19 mouse cellular contexts compared by ENCODE assay signal in genomic region chr14:24843626-24844025, GRCm38 (mm10).
DNase-seq lines count a peak whose midpoint lies in the region; ATAC-seq lines count a peak whose summit lies in the region.
"Had no signal": no experiment of that assay in that cellular context is flagged by ENCODE, and none has a peak within 500 bp of the region (broad histone marks: within the 10 kb centered on the region; RNA-seq: fewer than 3 reads in every experiment).

No protein-coding gene starts in this region.

- DNase-seq in hindbrain, embryonic 14.5 days (ENCODE audit: low spot score): no peak
- DNase-seq in midbrain, embryonic 11.5 days (ENCODE audit: low spot score, missing footprints): no peak
- DNase-seq in ovary, postnatal 36 days (ENCODE audit: low spot score): no peak
- DNase-seq: adrenal gland, adult 2 months; adrenal gland, postnatal 25 days; cerebellum, adult 18-20 months; cerebellum, adult 9-11 months; cerebellum, postnatal 36 days; gastrocnemius, postnatal 10 days had no signal

- H3K4me1 ChIP-seq in hindbrain, embryonic 14.5 days (replicated peaks; ENCODE audit: control insufficient read depth, insufficient read depth, low read length): peaks cover 31% of the 10 kb centered on the region
- peaks cover 23% of the 10 kb centered on the region for H3K4me1 ChIP-seq in hindbrain, embryonic 16.5 days (ENCODE audit: control insufficient read depth, insufficient read depth, low read depth, low read length)
- peaks cover 28% of the 10 kb centered on the region for H3K4me1 ChIP-seq in midbrain, embryonic 15.5 days
- peaks cover 23% of the 10 kb centered on the region for H3K4me1 ChIP-seq in midbrain, embryonic 11.5 days (ENCODE audit: control insufficient read depth, insufficient read depth, low read length)
- H3K4me1 ChIP-seq in midbrain, embryonic 16.5 days (ENCODE audit: control insufficient read depth, insufficient read depth, low read length): peaks cover 27% of the 10 kb centered on the region
- H3K4me1 ChIP-seq: heart, embryonic 12.5 days had no signal

- whole genome bisulfite sequencing in hindbrain, embryonic 14.5 days: 78% methylated on average over 4 of the region's 4 CpGs
- 86% methylated on average over 4 of the region's 4 CpGs for WGBS in hindbrain, embryonic 16.5 days
- 75% methylated on average over 4 of the region's 4 CpGs for WGBS in midbrain, embryonic 15.5 days
- 90% methylated on average over 4 of the region's 4 CpGs for WGBS in midbrain, embryonic 11.5 days
- WGBS in midbrain, embryonic 16.5 days: 90% methylated on average over 4 of the region's 4 CpGs

- no peak overlapping the region for H3K4me3 ChIP-seq in hindbrain, embryonic 14.5 days (replicated peaks; ENCODE audit: low read length)
- no peak overlapping the region for H3K4me3 ChIP-seq in hindbrain, embryonic 16.5 days (ENCODE audit: low read length)
- no peak overlapping the region for H3K4me3 ChIP-seq in midbrain, embryonic 15.5 days
- H3K4me3 ChIP-seq in midbrain, embryonic 11.5 days (ENCODE audit: low read depth, low read length): no peak overlapping the region
- no peak overlapping the region for H3K4me3 ChIP-seq in midbrain, embryonic 16.5 days (ENCODE audit: low read depth, low read length)
- H3K4me3 ChIP-seq: embryonic facial prominence, embryonic 13.5 days; forebrain, embryonic 12.5 days; heart, embryonic 12.5 days had no signal

- H3K27me3 ChIP-seq in hindbrain, embryonic 14.5 days (ENCODE audit: control insufficient read depth, insufficient read depth, low read length): no peaks in the 10 kb centered on the region
- no peaks in the 10 kb centered on the region for H3K27me3 ChIP-seq in hindbrain, embryonic 16.5 days (replicated peaks; ENCODE audit: control insufficient read depth, insufficient read depth, low read length)
- H3K27me3 ChIP-seq in midbrain, embryonic 15.5 days (replicated peaks): no peaks in the 10 kb centered on the region
- H3K27me3 ChIP-seq in midbrain, embryonic 11.5 days (ENCODE audit: control insufficient read depth, insufficient read depth, low read length): no peaks in the 10 kb centered on the region
- H3K27me3 ChIP-seq in midbrain, embryonic 16.5 days (ENCODE audit: control insufficient read depth, insufficient read depth, low read depth, low read length): no peaks in the 10 kb centered on the region
- H3K27me3 ChIP-seq: embryonic facial prominence, embryonic 13.5 days; forebrain, embryonic 12.5 days; heart, embryonic 12.5 days; Patski had no signal

- H3K36me3 ChIP-seq in hindbrain, embryonic 14.5 days (replicated peaks; ENCODE audit: control insufficient read depth, insufficient read depth): no peaks in the 10 kb centered on the region
- no peaks in the 10 kb centered on the region for H3K36me3 ChIP-seq in hindbrain, embryonic 16.5 days (ENCODE audit: control insufficient read depth, insufficient read depth, low read length)
- no peaks in the 10 kb centered on the region for H3K36me3 ChIP-seq in midbrain, embryonic 15.5 days (replicated peaks)
- H3K36me3 ChIP-seq in midbrain, embryonic 11.5 days (ENCODE audit: control insufficient read depth, insufficient read depth, low read length): no peaks in the 10 kb centered on the region
- no peaks in the 10 kb centered on the region for H3K36me3 ChIP-seq in midbrain, embryonic 16.5 days (ENCODE audit: control insufficient read depth, insufficient read depth, low read length)
- H3K36me3 ChIP-seq: embryonic facial prominence, embryonic 13.5 days; forebrain, embryonic 12.5 days; G1E; heart, embryonic 12.5 days had no signal

- 0 out of 2 replicates have a peak overlapping the region, but pooled peaks have one; percentile 95 for H3K27ac ChIP-seq in hindbrain, embryonic 14.5 days
- no peak overlapping the region for H3K27ac ChIP-seq in hindbrain, embryonic 16.5 days (ENCODE audit: low read depth, low read length)
- peak overlapping the region; percentile 97 for H3K27ac ChIP-seq in midbrain, embryonic 15.5 days
- H3K27ac ChIP-seq in midbrain, embryonic 11.5 days (ENCODE audit: low read depth, low read length): no peak overlapping the region
- H3K27ac ChIP-seq in midbrain, embryonic 16.5 days (ENCODE audit: low read length): peak overlapping the region; percentile 97
- H3K27ac ChIP-seq: embryonic facial prominence, embryonic 13.5 days; forebrain, embryonic 12.5 days had no signal

- no peak overlapping the region for H3K9ac ChIP-seq in hindbrain, embryonic 14.5 days
- no peak overlapping the region for H3K9ac ChIP-seq in hindbrain, embryonic 16.5 days (ENCODE audit: low read depth, low read length)
- no peak overlapping the region for H3K9ac ChIP-seq in midbrain, embryonic 15.5 days
- no peak overlapping the region for H3K9ac ChIP-seq in midbrain, embryonic 11.5 days (ENCODE audit: low read length)
- H3K9ac ChIP-seq in midbrain, embryonic 16.5 days (ENCODE audit: low read depth, low read length): no peak overlapping the region
- H3K9ac ChIP-seq: embryonic facial prominence, embryonic 13.5 days; forebrain, embryonic 12.5 days; heart, embryonic 12.5 days had no signal

- no peak overlapping the region for H3K4me2 ChIP-seq in hindbrain, embryonic 14.5 days (replicated peaks)
- H3K4me2 ChIP-seq in hindbrain, embryonic 16.5 days (ENCODE audit: low read length): no peak overlapping the region
- H3K4me2 ChIP-seq in midbrain, embryonic 15.5 days: no peak overlapping the region
- no peak overlapping the region for H3K4me2 ChIP-seq in midbrain, embryonic 11.5 days
- H3K4me2 ChIP-seq in midbrain, embryonic 16.5 days (ENCODE audit: low read length): no peak overlapping the region
- H3K4me2 ChIP-seq: embryonic facial prominence, embryonic 13.5 days; forebrain, embryonic 12.5 days; heart, embryonic 12.5 days had no signal

- ATAC-seq in hindbrain, embryonic 14.5 days (ENCODE audit: low FRiP score): no peak
- ATAC-seq in hindbrain, embryonic 16.5 days: no peak
- no peak for ATAC-seq in midbrain, embryonic 15.5 days (replicated peaks)
- ATAC-seq in midbrain, embryonic 11.5 days (ENCODE audit: low FRiP score): no peak
- no peak for ATAC-seq in midbrain, embryonic 16.5 days
- ATAC-seq: forebrain, embryonic 16.5 days; inflammation-experienced regulatory T-cells, adult 6 months; Patski had no signal

- H3K9me3 ChIP-seq in hindbrain, embryonic 14.5 days (ENCODE audit: control insufficient read depth, low read length): no peaks in the 10 kb centered on the region
- H3K9me3 ChIP-seq in hindbrain, embryonic 16.5 days (ENCODE audit: control insufficient read depth, low read length): no peaks in the 10 kb centered on the region
- no peaks in the 10 kb centered on the region for H3K9me3 ChIP-seq in midbrain, embryonic 15.5 days
- H3K9me3 ChIP-seq in midbrain, embryonic 11.5 days (ENCODE audit: control insufficient read depth, low read length): no peaks in the 10 kb centered on the region
- no peaks in the 10 kb centered on the region for H3K9me3 ChIP-seq in midbrain, embryonic 16.5 days (replicated peaks; ENCODE audit: control insufficient read depth, low read length, poor library complexity, severe bottlenecking)
- H3K9me3 ChIP-seq: embryonic facial prominence, embryonic 13.5 days; forebrain, embryonic 12.5 days; heart, embryonic 12.5 days had no signal

Comparison
In these comparisons a context has a peak if more than half of its experiments do, and no peak if none do; other contexts are left out.
1. H3K27ac ChIP-seq: peak in hindbrain, embryonic 14.5 days (single experiment), midbrain, embryonic 15.5 days (single experiment) and midbrain, embryonic 16.5 days (single experiment); none in hindbrain, embryonic 16.5 days (single experiment) and midbrain, embryonic 11.5 days (single experiment).